Mouse (Mus musculus): ENCODE measurements at regions not wholly inside any gene's neighbourhood (a gene's known extent, or its start where the extent isn't known, plus 50 kb on each side); places are given as distances from the start of the nearest gene placed in this dataset.
A peak's percentile ranks its signal among the peaks of the same experiment; 100 is the strongest.

DNA sequence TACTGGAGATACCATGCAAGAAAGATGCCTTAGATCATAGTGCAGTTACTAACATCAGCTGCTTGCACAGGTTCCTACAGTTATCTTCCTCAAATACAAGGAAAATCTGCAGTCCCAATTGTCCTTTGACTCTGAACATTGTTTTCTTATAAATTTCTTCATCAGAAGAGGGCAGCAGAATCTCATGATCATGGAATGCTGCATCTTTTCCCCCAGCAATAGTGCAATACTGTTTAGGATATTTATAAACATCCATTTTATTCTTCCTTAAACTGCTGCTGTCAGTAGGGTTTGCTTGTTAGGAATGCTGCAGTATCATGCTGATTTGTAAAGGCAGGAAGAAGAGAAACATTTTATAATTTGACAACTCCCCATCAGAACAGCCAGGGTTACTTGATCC lies 1088.7 kb downstream of the Otol1 start:
- no peak overlapping the region for H3K4me2 ChIP-seq (replicated peaks; ENCODE audit: low read depth)
- TF ChIP-seq CTCF (IDR thresholded peaks at IDR 0.05; ENCODE audit: low read depth), result peak; percentile 15; the same call in 1 of the 2 replicates
- no peak for TF ChIP-seq EP300 (optimal IDR thresholded peaks at IDR 0.05)
- no peak for ATAC-seq (ENCODE audit: low FRiP score, low TSS enrichment)
- H3K36me3 ChIP-seq (ENCODE audit: control insufficient read depth, insufficient read depth, low read length), result no peaks in the 10 kb centered on the region
- H3K27ac ChIP-seq (replicated peaks), result no peak overlapping the region
- H3K27me3 ChIP-seq (ENCODE audit: control insufficient read depth, insufficient read depth, low read length), result no peaks in the 10 kb centered on the region
- no peak for DNase-seq (ENCODE audit: low spot score)
- H3K4me3 ChIP-seq (ENCODE audit: low read depth, low read length), result no peak overlapping the region
- H3K4me1 ChIP-seq (replicated peaks; ENCODE audit: control insufficient read depth, insufficient read depth), result no peaks in the 10 kb centered on the region
- H3K9me3 ChIP-seq (ENCODE audit: control insufficient read depth, low read length), result no peaks in the 10 kb centered on the region
- no peak overlapping the region for H3K9ac ChIP-seq (ENCODE audit: low read length)

DNA sequence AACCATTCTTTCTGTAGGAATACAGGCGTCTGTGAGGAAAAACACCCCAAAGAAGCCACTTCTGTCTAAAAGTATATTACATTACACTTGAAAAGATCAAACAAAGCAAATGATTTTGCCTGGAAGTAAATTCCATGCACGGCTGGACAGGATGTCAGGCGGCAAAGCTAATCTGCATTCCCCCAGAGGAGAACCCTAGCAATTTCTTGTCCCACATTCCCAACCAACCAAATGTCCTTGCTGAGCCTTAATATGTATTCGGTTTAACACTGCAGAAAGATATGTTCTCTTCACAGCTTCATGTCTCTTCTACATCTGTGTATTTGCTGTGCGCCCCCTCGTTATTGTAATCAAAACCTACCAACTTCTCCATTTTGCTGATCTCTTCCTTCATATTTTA lies 1096.1 kb downstream of the Otol1 start:
- DNase-seq (ENCODE audit: low spot score), result no peak
- TF ChIP-seq CTCF (IDR thresholded peaks at IDR 0.05; ENCODE audit: low read depth), result no peak
- no peak for TF ChIP-seq EP300 (optimal IDR thresholded peaks at IDR 0.05)
- Histone ChIP-seq H3K36me3 (ENCODE audit: control insufficient read depth, insufficient read depth, low read length) (no peaks in the 10 kb centered on the region), H3K9ac (ENCODE audit: low read length) (no peak overlapping the region), H3K9me3 (ENCODE audit: control insufficient read depth, low read length) (no peaks in the 10 kb centered on the region), H3K4me3 (ENCODE audit: low read depth, low read length) (no peak overlapping the region), H3K4me2 (replicated peaks; ENCODE audit: low read depth) (no peak overlapping the region), H3K27me3 (ENCODE audit: control insufficient read depth, insufficient read depth, low read length) (no peaks in the 10 kb centered on the region), H3K27ac (replicated peaks) (no peak overlapping the region), H3K4me1 (replicated peaks; ENCODE audit: control insufficient read depth, insufficient read depth) (no peaks in the 10 kb centered on the region)
- 84% methylated on average over 6 of the region's 6 CpGs for WGBS
- no peak for ATAC-seq (ENCODE audit: low FRiP score, low TSS enrichment)

DNA sequence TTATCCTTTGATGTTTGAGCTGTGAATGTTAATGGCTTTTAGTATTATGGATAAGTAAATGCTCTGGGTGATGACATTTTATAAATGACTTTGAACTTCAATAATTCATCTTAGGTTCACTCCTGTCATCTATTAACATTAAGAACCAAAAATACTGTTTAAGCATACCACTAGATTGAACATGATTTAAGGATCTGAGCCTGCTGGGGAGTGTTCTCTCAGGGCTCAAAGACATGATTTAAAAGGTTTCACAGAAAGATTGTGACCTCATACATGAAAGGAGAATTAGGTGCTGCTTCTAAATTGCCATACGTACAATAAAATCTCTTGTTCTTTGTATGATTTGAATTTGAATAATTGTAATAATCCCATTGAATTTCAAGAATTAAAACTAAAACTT lies 1137.8 kb downstream of the Otol1 start:
- no peak overlapping the region for H3K27ac ChIP-seq (replicated peaks)
- no peaks in the 10 kb centered on the region for H3K27me3 ChIP-seq (ENCODE audit: control insufficient read depth, insufficient read depth, low read length)
- H3K36me3 ChIP-seq (ENCODE audit: control insufficient read depth, insufficient read depth, low read length), result no peaks in the 10 kb centered on the region
- H3K9me3 ChIP-seq (ENCODE audit: control insufficient read depth, low read length), result no peaks in the 10 kb centered on the region
- no peak overlapping the region for H3K4me3 ChIP-seq (ENCODE audit: low read depth, low read length)
- DNase-seq (ENCODE audit: low spot score) (no peak), ATAC-seq (ENCODE audit: low FRiP score, low TSS enrichment) (no peak)
- no peak overlapping the region for H3K4me2 ChIP-seq (replicated peaks; ENCODE audit: low read depth)
- no peaks in the 10 kb centered on the region for H3K4me1 ChIP-seq (replicated peaks; ENCODE audit: control insufficient read depth, insufficient read depth)
- WGBS, result 68% methylated on average over 1 of the region's 1 CpGs
- no peak for TF ChIP-seq CTCF (IDR thresholded peaks at IDR 0.05; ENCODE audit: low read depth)
- no peak for TF ChIP-seq EP300 (optimal IDR thresholded peaks at IDR 0.05)
- H3K9ac ChIP-seq (ENCODE audit: low read length), result no peak overlapping the region
